Mouse (Mus musculus) kidney, postnatal 0 days (tissue): Measurements from ENCODE around the gene A030005K14Rik. TPM values are rescaled to one million over a fixed set of nuclear protein-coding genes. Genes with fewer than 3 reads are reported as not detected.

ENCODE experiments used
- ATAC-seq: fragments of 200-750 bp; cut with Nextera tagmentation; replicated peaks from 2 replicates; pipeline ENCODE4 v1.8.0; 2017; ENCODE audit warnings: low read depth, moderate number of reproducible peaks, moderate TSS enrichment, moderate library complexity; ENCODE audit not compliant: low FRiP score
- DNase-seq: peaks from one replicate; pipeline ENCODE4 v3.0.0-alpha.2; 2016; ENCODE audit warnings: low spot score
- H3K27ac ChIP-seq: fragments of 300-500 bp; sonication (generic); 2 replicates; pipeline ENCODE4 v1.5.1; 2014; ENCODE audit warnings: mild to moderate bottlenecking
- H3K27me3 ChIP-seq: fragments of 300-500 bp; sonication (generic); 2 replicates; pipeline ENCODE4 v1.6.1; 2014; ENCODE audit warnings: low read length, mixed read lengths; ENCODE audit not compliant: insufficient read depth
- H3K36me3 ChIP-seq: fragments of 300-500 bp; sonication (generic); 2 replicates; pipeline ENCODE4 v1.6.1; 2014; ENCODE audit warnings: low read length, mixed read lengths; ENCODE audit not compliant: insufficient read depth
- H3K4me1 ChIP-seq: fragments of 300-500 bp; sonication (generic); replicated peaks from 2 replicates; pipeline ENCODE4 v1.6.1; 2014; ENCODE audit warnings: antibody characterized with exemption, low read length, mixed read lengths; ENCODE audit not compliant: insufficient read depth
- H3K4me2 ChIP-seq: fragments of 300-500 bp; sonication (generic); 2 replicates; pipeline ENCODE4 v1.6.1; 2014; ENCODE audit warnings: mild to moderate bottlenecking, low read length, moderate library complexity, mixed read lengths
- H3K4me3 ChIP-seq: fragments of 300-500 bp; sonication (generic); replicated peaks from 2 replicates; pipeline ENCODE4 v1.5.1; 2014; ENCODE audit warnings: low read depth, low read length
- H3K9ac ChIP-seq: fragments of 300-500 bp; sonication (generic); 2 replicates; pipeline ENCODE4 v1.6.1; 2014; ENCODE audit warnings: low read depth, low read length
- H3K9me3 ChIP-seq: fragments of 300-500 bp; sonication (generic); replicated peaks from 2 replicates; pipeline ENCODE4 v1.6.1; 2016; ENCODE audit warnings: low read length, inconsistent platforms, mixed read lengths
- CTCF ChIP-seq: IDR thresholded peaks from 2 replicates; pipeline ENCODE4 v1.5.1; 2016; ENCODE audit warnings: antibody characterized with exemption, low read depth, mild to moderate bottlenecking, moderate library complexity
- whole genome bisulfite sequencing: fragments of 180-500 bp; shearing (Covaris S2); extraction: QIAGEN DNeasy Blood & Tissue Kit; methylation state at CpG from one replicate; pipeline ENCODE4 v1.1.7; 2014; 5-methylcytosine and 5-hydroxymethylcytosine counted together
- polyA plus RNA-seq: library from polyadenylated mRNA; unstranded; fragments of >200 nt; fragmentation: Nextera tagmentation; extraction: Ambion mirVana; gene quantifications from 2 replicates; pipeline ENCODE4 v1.2.1, GENCODE M21; 2015

Gene A030005K14Rik
- polyA plus RNA-seq, 1 experiment from 2014 or later, result not detected

- no peak for DNase-seq
- no peak for TF ChIP-seq CTCF
- Histone ChIP-seq H3K4me1 (0 out of 2 replicates have a peak, but pooled peaks cover 4% of the 10 kb centered on the region), H3K4me2 (no peak overlapping the region), H3K36me3 (no peaks in the 10 kb centered on the region), H3K9ac (no peak overlapping the region), H3K4me3 (no peak overlapping the region), H3K27ac (no peak overlapping the region), H3K27me3 (no peaks in the 10 kb centered on the region), H3K9me3 (no peaks in the 10 kb centered on the region)
- no peak for ATAC-seq
- 81% methylated on average over 4 of the region's 4 CpGs for WGBS
Observed at GRCm38 (mm10) chr1:83039080-83039479, 20.1 kb downstream of the A030005K14Rik start.

DNA sequence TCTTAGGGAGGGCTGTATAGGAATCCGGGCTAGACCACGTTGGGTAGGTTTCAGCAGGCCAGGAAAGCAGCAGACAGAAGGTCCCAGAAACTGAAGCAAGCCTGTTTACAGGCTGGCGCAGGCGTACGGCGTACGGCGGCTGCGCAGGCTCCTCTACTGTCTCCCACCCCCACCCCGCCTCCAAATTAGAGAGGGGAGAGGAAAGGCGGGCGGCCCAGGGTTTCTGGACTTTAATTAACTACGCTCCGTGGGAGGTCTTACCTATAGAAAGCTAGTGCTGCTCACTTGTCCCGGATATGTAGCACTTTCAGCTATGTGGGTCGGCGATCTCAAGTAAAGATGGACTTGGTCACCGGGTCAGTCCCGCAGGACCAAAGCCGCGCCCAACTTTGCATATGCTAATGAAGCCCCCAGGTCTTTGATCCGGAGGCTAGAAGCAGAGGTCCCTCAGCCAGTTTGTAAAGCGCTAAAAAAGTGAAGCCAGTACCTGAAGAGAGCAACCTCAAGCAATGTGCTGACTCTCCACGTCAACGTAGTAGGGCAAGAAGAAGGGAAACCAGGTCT is 21.0 kb downstream of the A030005K14Rik start, which contains the start of gene Slc19a3:
TSS of gene Slc19a3 (minus strand) at position 340 of the 564 bp plus-strand sequence.
- Histone ChIP-seq H3K27me3 (no peaks in the 10 kb centered on the region), H3K9ac (peak within 1 kb of the TSS; percentile 40), H3K36me3 (no peaks in the 10 kb centered on the region), H3K9me3 (no peaks in the 10 kb centered on the region), H3K27ac (no peak within 1 kb of the TSS), H3K4me3 (peak within 1 kb of the TSS; percentile 47), H3K4me1 (0 out of 2 replicates have a peak, but pooled peaks cover 4% of the 10 kb centered on the region), H3K4me2 (peak within 1 kb of the TSS; percentile 66)
- peak; percentile 76 for DNase-seq
- ATAC-seq, result peak; percentile 90
- no peak for TF ChIP-seq CTCF
- under 1% methylated on average over 25 of the region's 25 CpGs for WGBS

DNA sequence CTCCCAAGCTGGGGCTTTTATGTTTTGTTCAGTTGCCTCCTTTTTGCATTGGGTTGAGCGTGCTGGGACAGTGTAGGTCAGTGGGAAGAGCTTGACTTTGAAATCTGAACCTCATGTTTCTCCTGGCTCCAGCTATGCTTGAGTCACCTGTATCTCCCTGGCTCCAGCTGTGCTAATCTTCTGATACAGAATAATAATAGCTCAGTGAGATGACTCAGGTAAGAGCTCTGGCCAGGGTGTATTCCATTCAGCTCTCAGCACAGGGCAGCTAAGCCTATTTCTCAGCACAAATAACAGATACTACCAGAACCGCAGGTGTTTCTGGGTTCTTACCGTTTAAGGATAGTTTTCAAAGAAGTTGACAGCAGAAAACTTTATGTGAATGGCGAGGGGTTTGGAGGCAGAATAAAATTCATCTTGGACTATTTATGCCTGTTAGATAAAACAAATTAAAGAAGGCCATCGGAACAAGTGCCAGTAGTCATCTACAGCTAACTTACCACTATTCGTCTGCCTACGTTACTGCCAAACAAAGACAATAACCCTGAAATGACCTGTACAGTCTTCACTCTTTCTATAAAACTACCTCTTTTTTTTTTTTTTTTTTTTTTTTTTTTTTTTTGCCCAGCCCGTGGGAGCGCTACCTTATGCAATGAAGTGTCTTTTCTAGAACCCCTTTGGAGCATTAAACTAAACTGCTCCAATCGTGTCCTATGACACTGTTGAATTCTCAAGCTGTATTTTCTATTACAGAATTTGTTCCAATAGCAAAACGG is 22.1 kb downstream of the A030005K14Rik start:
- Histone ChIP-seq H3K9ac (no peak overlapping the region), H3K4me3 (no peak overlapping the region), H3K4me1 (0 out of 2 replicates have a peak, but pooled peaks cover 4% of the 10 kb centered on the region), H3K27ac (no peak overlapping the region), H3K9me3 (no peaks in the 10 kb centered on the region), H3K36me3 (no peaks in the 10 kb centered on the region), H3K27me3 (no peaks in the 10 kb centered on the region), H3K4me2 (peak overlapping the region; percentile 66; the same call in 1 of the 2 replicates)
- WGBS, result 79% methylated on average over 11 of the region's 11 CpGs
- no peak for TF ChIP-seq CTCF
- DNase-seq, result no peak
- no peak for ATAC-seq

DNA sequence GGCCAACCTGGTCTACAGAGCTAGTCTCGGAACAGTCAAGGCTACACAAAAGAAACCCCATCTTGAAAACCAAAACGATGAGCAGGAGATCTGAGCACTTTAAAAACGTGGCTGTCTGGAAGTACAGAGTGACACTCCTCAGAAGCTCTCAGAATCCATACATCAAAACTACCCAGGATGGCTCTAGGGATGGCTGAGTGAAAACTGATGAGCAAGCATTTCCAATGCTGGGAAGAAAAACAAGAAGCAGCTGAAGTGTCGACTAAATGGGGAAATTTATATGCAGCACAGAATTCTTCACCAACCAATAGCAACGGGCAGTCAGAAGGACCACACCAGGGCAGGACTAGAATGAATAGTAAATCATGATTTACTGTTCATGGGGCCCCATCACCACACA is 24.7 kb downstream of the A030005K14Rik start:
- Histone ChIP-seq H3K36me3 (no peaks in the 10 kb centered on the region), H3K4me3 (no peak overlapping the region), H3K9ac (no peak overlapping the region), H3K27me3 (no peaks in the 10 kb centered on the region), H3K4me2 (no peak overlapping the region), H3K27ac (no peak overlapping the region), H3K9me3 (no peaks in the 10 kb centered on the region), H3K4me1 (0 out of 2 replicates have a peak, but pooled peaks cover 4% of the 10 kb centered on the region)
- TF ChIP-seq CTCF, result no peak
- DNase-seq (no peak), ATAC-seq (no peak)
- 32% methylated on average over 5 of the region's 5 CpGs for WGBS

DNA sequence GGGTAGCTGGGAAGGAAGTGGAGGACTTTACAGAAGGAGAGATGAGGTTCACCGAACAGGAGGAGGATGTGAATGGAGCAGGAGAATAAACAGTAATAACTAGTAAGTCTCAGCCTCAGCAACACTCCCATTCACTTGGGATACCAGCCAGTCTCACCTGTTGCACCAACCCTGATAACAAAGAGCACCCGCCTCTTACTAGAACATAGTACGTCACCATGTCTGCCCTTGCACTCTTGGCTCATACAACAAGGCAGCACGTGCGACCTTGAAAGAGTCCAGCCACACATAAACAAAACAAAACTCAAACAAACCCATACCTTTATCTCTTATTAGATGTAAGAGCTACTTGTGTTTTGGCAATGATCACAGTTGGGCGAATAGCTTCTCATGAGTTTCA is 26.7 kb downstream of the A030005K14Rik start:
- ATAC-seq (no peak), DNase-seq (no peak)
- Histone ChIP-seq H3K4me3 (no peak overlapping the region), H3K9me3 (no peaks in the 10 kb centered on the region), H3K27me3 (no peaks in the 10 kb centered on the region), H3K36me3 (no peaks in the 10 kb centered on the region), H3K4me2 (no peak overlapping the region), H3K9ac (no peak overlapping the region), H3K27ac (no peak overlapping the region), H3K4me1 (0 out of 2 replicates have a peak, but pooled peaks cover under 1% of the 10 kb centered on the region)
- no peak for TF ChIP-seq CTCF
- 87% methylated on average over 6 of the region's 6 CpGs for WGBS

DNA sequence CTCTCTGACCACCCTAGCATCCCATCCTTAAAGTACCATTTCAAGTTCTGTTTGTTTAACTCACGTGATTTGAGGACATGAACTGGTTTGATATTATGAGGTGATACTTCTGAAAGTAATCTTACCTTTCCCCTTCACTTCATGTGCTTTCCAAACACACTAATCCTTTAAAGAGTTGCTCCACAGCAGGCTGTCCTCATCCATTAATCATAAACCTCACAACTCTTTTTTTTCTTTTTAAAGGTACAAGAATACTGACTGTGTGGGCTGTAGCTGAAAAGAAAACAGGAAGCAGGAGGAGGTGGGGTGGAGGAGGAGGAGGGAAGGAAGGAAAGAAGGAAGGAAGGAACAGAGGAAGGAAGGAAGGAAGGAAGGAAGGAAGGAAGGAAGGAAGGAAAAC is 27.2 kb downstream of the A030005K14Rik start:
- no peak overlapping the region for H3K4me2 ChIP-seq
- no peaks in the 10 kb centered on the region for H3K9me3 ChIP-seq
- no peaks in the 10 kb centered on the region for H3K4me1 ChIP-seq
- ATAC-seq, result no peak
- no peak for TF ChIP-seq CTCF
- no peaks in the 10 kb centered on the region for H3K27me3 ChIP-seq
- H3K27ac ChIP-seq, result no peak overlapping the region
- H3K9ac ChIP-seq, result no peak overlapping the region
- DNase-seq, result no peak
- no peaks in the 10 kb centered on the region for H3K36me3 ChIP-seq
- no peak overlapping the region for H3K4me3 ChIP-seq
- WGBS, result 50% methylated on average over 1 of the region's 1 CpGs
